Mouse (Mus musculus) liver, embryonic 18 days (tissue): Measurements from ENCODE around the gene Gm6337. TPM values are rescaled to one million over a fixed set of nuclear protein-coding genes. Genes with fewer than 3 reads are reported as not detected.

Source experiments
- polyA plus RNA-seq: library from polyadenylated mRNA; depleted of rRNA; stranded (reverse); fragments of >200 nt; gene quantifications from 2 replicates; pipeline ENCODE4 v1.2.3, GENCODE M21; 2012; rRNA removed

Gene Gm6337
- polyA plus RNA-seq: not detected in 2 replicates

GRCm38 (mm10) chr14:6058167-6058566, at the start of gene Gm6337:
Gene Gm6337, minus strand, starts transcription at chr14:6058267.

GRCm38 (mm10) chr14:6093842-6094241, 35.8 kb upstream of the Gm6337 start, which contains the start of gene Gm8206:
Gene Gm8206, minus strand, starts transcription at chr14:6093942.

Other genes starting within 250 kb of the Gm6337 start
- not detected in 2 replicates for gene Gm3424, start 227.9 kb downstream of the Gm6337 start, polyA plus RNA-seq
- gene Gm8237, start 177.9 kb downstream of the Gm6337 start, polyA plus RNA-seq: not detected in 2 replicates
- 0.02 TPM in 2 replicates for gene Gm3248, start 96.5 kb downstream of the Gm6337 start, polyA plus RNA-seq
- not detected in 2 replicates for gene Gm3453, start 79.1 kb downstream of the Gm6337 start, polyA plus RNA-seq
- gene Gm8206, start 35.7 kb upstream of the Gm6337 start, polyA plus RNA-seq: 0.02 and 0.04 TPM in 2 replicates
- 0.10 TPM in 2 replicates for gene Gm3468, start 50.4 kb upstream of the Gm6337 start, polyA plus RNA-seq
- gene Gm3476, start 67.5 kb upstream of the Gm6337 start, polyA plus RNA-seq: not detected in 2 replicates
- not detected in 2 replicates for gene Gm21560, start 161.0 kb upstream of the Gm6337 start, polyA plus RNA-seq
- gene Gm3411, start 229.0 kb upstream of the Gm6337 start, polyA plus RNA-seq: 0.01 TPM in 1 of 2 replicates, not detected in the other
- gene Gm21103, start 246.6 kb upstream of the Gm6337 start, polyA plus RNA-seq: not detected in 2 replicates